Mouse (Mus musculus) heart, embryonic 15.5 days (tissue): ENCODE data around the gene Usp16. TPM values are rescaled to one million over a fixed set of nuclear protein-coding genes. Genes with fewer than 3 reads are reported as not detected.
"Not testable (repeated sequence)": the region's sequence is repeated elsewhere in the genome, so short reads cannot be mapped to it uniquely, and the experiment has no call there.

Source experiments
- ATAC-seq: fragments of 200-750 bp; cut with Nextera tagmentation; replicated peaks from 2 replicates; pipeline ENCODE4 v1.8.0; 2017; ENCODE audit warnings: low read depth, moderate TSS enrichment; ENCODE audit not compliant: insufficient number of reproducible peaks, insufficient read depth, low FRiP score
- H3K27ac ChIP-seq: fragments of 300-500 bp; sonication (generic); 2 replicates; pipeline ENCODE4 v1.5.1; 2015; ENCODE audit warnings: mild to moderate bottlenecking, inconsistent platforms
- H3K27me3 ChIP-seq: fragments of 300-500 bp; sonication (generic); 2 replicates; pipeline ENCODE4 v1.6.1; 2015; ENCODE audit warnings: inconsistent platforms
- H3K36me3 ChIP-seq: fragments of 300-500 bp; sonication (generic); 2 replicates; pipeline ENCODE4 v1.6.1; 2015; ENCODE audit warnings: mild to moderate bottlenecking, inconsistent platforms
- H3K4me1 ChIP-seq: fragments of 300-500 bp; sonication (generic); replicated peaks from 2 replicates; pipeline ENCODE4 v1.6.1; 2015; ENCODE audit warnings: inconsistent platforms
- H3K4me2 ChIP-seq: fragments of 300-500 bp; sonication (generic); 2 replicates; pipeline ENCODE4 v1.6.1; 2015; ENCODE audit warnings: inconsistent platforms, mild to moderate bottlenecking, moderate library complexity
- H3K4me3 ChIP-seq: fragments of 300-500 bp; sonication (generic); 2 replicates; pipeline ENCODE4 v1.5.1; 2015; ENCODE audit warnings: mild to moderate bottlenecking, inconsistent platforms
- H3K9ac ChIP-seq: fragments of 300-500 bp; sonication (generic); 2 replicates; pipeline ENCODE4 v1.6.1; 2015; ENCODE audit warnings: mild to moderate bottlenecking, inconsistent platforms
- H3K9me3 ChIP-seq: fragments of 300-500 bp; sonication (generic); replicated peaks from 2 replicates; pipeline ENCODE4 v1.6.1; 2016; ENCODE audit warnings: inconsistent platforms
- WGBS: fragments of 180-500 bp; shearing (Covaris S2); methylation state at CpG from one replicate; pipeline ENCODE4 v1.1.7; 2015; ENCODE audit warnings: mixed read lengths; 5-methylcytosine and 5-hydroxymethylcytosine counted together
- polyA plus RNA-seq: library from polyadenylated mRNA; unstranded; fragments of >200 nt; fragmentation: Nextera tagmentation; extraction: Ambion mirVana; gene quantifications from 2 replicates; pipeline ENCODE4 v1.2.1, GENCODE M21; 2015

The Usp16 gene
- polyA plus RNA-seq, 1 experiment from 2014 or later = 36.8 TPM

- Histone ChIP-seq H3K9ac (no peak overlapping the region), H3K4me1 (no peaks in the 10 kb centered on the region), H3K27ac (no peak overlapping the region), H3K27me3 (no peaks in the 10 kb centered on the region), H3K4me2 (no peak overlapping the region), H3K9me3 (no peaks in the 10 kb centered on the region), H3K36me3 (peaks cover 90% of the 10 kb centered on the region), H3K4me3 (no peak overlapping the region)
- no peak for ATAC-seq
- WGBS = 93% methylated on average over 5 of the region's 5 CpGs
Measured at GRCm38 (mm10) chr16:87486739-87487138, 32.2 kb downstream of the Usp16 start.

- no peaks in the 10 kb centered on the region for H3K4me1 ChIP-seq
- H3K4me3 ChIP-seq = no peak overlapping the region
- no peaks in the 10 kb centered on the region for H3K27me3 ChIP-seq
- no peak overlapping the region for H3K27ac ChIP-seq
- no peak for ATAC-seq
- peaks cover 96% of the 10 kb centered on the region for H3K36me3 ChIP-seq
- 75% methylated on average over 2 of the region's 2 CpGs for WGBS
- no peak overlapping the region for H3K9ac ChIP-seq
- H3K9me3 ChIP-seq = no peaks in the 10 kb centered on the region
- no peak overlapping the region for H3K4me2 ChIP-seq
Measured at GRCm38 (mm10) chr16:87488605-87489004, 34.1 kb downstream of the Usp16 start.

DNA sequence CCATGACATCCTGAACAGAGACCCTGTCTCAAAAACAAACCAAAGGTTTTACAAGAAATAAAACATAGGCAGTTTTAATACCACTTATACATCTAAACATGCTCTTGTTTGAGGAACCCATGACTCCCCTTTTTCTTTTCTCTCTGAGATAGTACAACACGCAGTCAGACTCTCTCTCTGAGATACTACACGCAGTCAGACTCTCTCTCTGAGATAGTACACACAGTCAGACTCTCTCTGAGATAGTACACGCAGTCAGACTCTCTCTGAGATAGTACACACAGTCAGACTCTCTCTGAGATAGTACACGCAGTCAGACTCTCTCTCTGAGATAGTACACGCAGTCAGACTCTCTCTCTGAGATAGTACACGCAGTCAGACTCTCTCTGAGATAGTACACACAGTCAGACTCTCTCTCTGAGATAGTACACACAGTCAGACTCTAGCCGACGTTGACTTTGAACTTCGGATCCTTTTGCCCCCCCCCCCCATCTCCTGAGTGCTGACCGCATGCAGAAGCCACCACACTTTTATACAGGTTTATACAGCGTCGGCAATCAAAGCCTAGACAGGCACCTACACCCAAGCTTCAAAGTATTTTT, 37.8 kb downstream of the Usp16 start:
- not testable (repeated sequence) for H3K9ac ChIP-seq, H3K9me3 ChIP-seq, H3K27ac ChIP-seq, H3K4me2 ChIP-seq, H3K4me3 ChIP-seq, H3K27me3 ChIP-seq, ATAC-seq
- 92% methylated on average over 12 of the region's 12 CpGs for WGBS
- Histone ChIP-seq H3K4me1 (peaks cover 13% of the 10 kb centered on the region), H3K36me3 (peaks cover 67% of the 10 kb centered on the region)

- under 1% methylated on average over 39 of the region's 39 CpGs for whole genome bisulfite sequencing
- Histone ChIP-seq H3K36me3 (peaks cover 39% of the 10 kb centered on the region), H3K4me3 (peak overlapping the region; percentile 74), H3K9me3 (no peaks in the 10 kb centered on the region), H3K4me2 (peak overlapping the region; percentile 71), H3K9ac (peak overlapping the region; percentile 87), H3K27me3 (no peaks in the 10 kb centered on the region), H3K27ac (peak overlapping the region; percentile 82), H3K4me1 (peaks cover 13% of the 10 kb centered on the region)
- ATAC-seq = peak; percentile 23; the same call in 1 of the 2 replicates
Measured at GRCm38 (mm10) chr16:87494955-87495655, 40.6 kb downstream of the Usp16 start.

- WGBS = under 1% methylated on average over 48 of the region's 48 CpGs
- H3K4me3 ChIP-seq = peak within 1 kb of the TSS; percentile 74
- H3K27ac ChIP-seq = peak within 1 kb of the TSS; percentile 89
- peak; percentile 95 for ATAC-seq
- H3K4me2 ChIP-seq = peak within 1 kb of the TSS; percentile 71
- peaks cover 32% of the 10 kb centered on the region for H3K36me3 ChIP-seq
- H3K4me1 ChIP-seq = peaks cover 16% of the 10 kb centered on the region
- no peaks in the 10 kb centered on the region for H3K9me3 ChIP-seq
- no peaks in the 10 kb centered on the region for H3K27me3 ChIP-seq
- H3K9ac ChIP-seq = peak within 1 kb of the TSS; percentile 87
Measured at GRCm38 (mm10) chr16:87495716-87496447, 41.4 kb downstream of the Usp16 start, which contains the start of gene Cct8. Gene Cct8 (minus strand): TSS chr16:87495873.

GRCm38 (mm10) chr16:87496728-87497127, 42.2 kb downstream of the Usp16 start:
- H3K4me1 ChIP-seq = peaks cover 25% of the 10 kb centered on the region
- 81% methylated on average over 2 of the region's 2 CpGs for WGBS
- no peak for ATAC-seq
- H3K36me3 ChIP-seq = peaks cover 23% of the 10 kb centered on the region
- H3K27ac ChIP-seq = no peak overlapping the region
- no peaks in the 10 kb centered on the region for H3K9me3 ChIP-seq
- H3K4me2 ChIP-seq = peak overlapping the region; percentile 67
- peak overlapping the region; percentile 20; the same call in 1 of the 2 replicates for H3K4me3 ChIP-seq
- peak overlapping the region; percentile 21; the same call in 1 of the 2 replicates for H3K9ac ChIP-seq
- H3K27me3 ChIP-seq = no peaks in the 10 kb centered on the region

DNA sequence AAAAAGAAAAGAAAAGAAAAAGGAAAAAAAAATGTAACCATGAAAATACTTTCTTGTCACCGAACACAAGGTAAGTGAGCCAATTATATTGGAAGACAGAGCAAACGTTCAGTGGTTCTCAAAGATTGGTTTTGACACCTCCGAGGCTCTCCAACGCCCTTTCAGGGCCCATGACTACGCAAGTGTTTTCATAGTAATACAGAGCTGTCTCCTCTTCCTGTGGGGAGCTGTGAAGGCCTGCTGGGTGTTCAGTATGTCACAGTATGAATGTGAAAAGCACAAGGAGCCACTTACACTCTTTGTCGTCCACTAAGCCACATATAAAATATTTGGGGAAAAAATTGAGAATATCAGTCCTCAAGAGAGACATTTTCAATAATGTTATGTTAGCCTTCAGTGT, 42.7 kb downstream of the Usp16 start:
- Histone ChIP-seq H3K9ac (no peak overlapping the region), H3K27me3 (no peaks in the 10 kb centered on the region), H3K4me1 (peaks cover 26% of the 10 kb centered on the region), H3K9me3 (no peaks in the 10 kb centered on the region), H3K4me3 (no peak overlapping the region), H3K36me3 (peaks cover 19% of the 10 kb centered on the region), H3K4me2 (no peak overlapping the region), H3K27ac (no peak overlapping the region)
- no peak for ATAC-seq
- WGBS = 83% methylated on average over 6 of the region's 6 CpGs

- Histone ChIP-seq H3K4me2 (no peak overlapping the region), H3K27me3 (no peaks in the 10 kb centered on the region), H3K4me3 (no peak overlapping the region), H3K36me3 (no peaks in the 10 kb centered on the region), H3K27ac (peak overlapping the region; percentile 35; the same call in 1 of the 2 replicates), H3K9ac (no peak overlapping the region), H3K4me1 (peaks cover 19% of the 10 kb centered on the region), H3K9me3 (no peaks in the 10 kb centered on the region)
- 61% methylated on average over 6 of the region's 6 CpGs for WGBS
- ATAC-seq = no peak
Measured at GRCm38 (mm10) chr16:87499556-87499955, 45.1 kb downstream of the Usp16 start.

GRCm38 (mm10) chr16:87501304-87502078, 47.0 kb downstream of the Usp16 start:
- H3K4me2 ChIP-seq = peak overlapping the region; percentile 29
- H3K4me1 ChIP-seq = peaks cover 16% of the 10 kb centered on the region
- peak overlapping the region; percentile 68 for H3K27ac ChIP-seq
- no peaks in the 10 kb centered on the region for H3K36me3 ChIP-seq
- no peak overlapping the region for H3K9ac ChIP-seq
- peak; percentile 64 for ATAC-seq
- no peak overlapping the region for H3K4me3 ChIP-seq
- H3K27me3 ChIP-seq = no peaks in the 10 kb centered on the region
- WGBS = 13% methylated on average over 13 of the region's 13 CpGs
- no peaks in the 10 kb centered on the region for H3K9me3 ChIP-seq

GRCm38 (mm10) chr16:87511706-87512105, 57.2 kb downstream of the Usp16 start:
- H3K9ac ChIP-seq = no peak overlapping the region
- ATAC-seq = no peak
- WGBS = 72% methylated on average over 5 of the region's 5 CpGs
- no peak overlapping the region for H3K4me3 ChIP-seq
- no peaks in the 10 kb centered on the region for H3K27me3 ChIP-seq
- peaks cover 4% of the 10 kb centered on the region; the same call in 1 of the 2 replicates for H3K4me1 ChIP-seq
- H3K36me3 ChIP-seq = no peaks in the 10 kb centered on the region
- no peaks in the 10 kb centered on the region for H3K9me3 ChIP-seq
- no peak overlapping the region for H3K27ac ChIP-seq
- no peak overlapping the region for H3K4me2 ChIP-seq

GRCm38 (mm10) chr16:87512331-87512730, 57.8 kb downstream of the Usp16 start:
- H3K9me3 ChIP-seq = no peaks in the 10 kb centered on the region
- no peak overlapping the region for H3K27ac ChIP-seq
- WGBS = 87% methylated on average over 14 of the region's 14 CpGs
- H3K4me2 ChIP-seq = no peak overlapping the region
- ATAC-seq = no peak
- H3K36me3 ChIP-seq = no peaks in the 10 kb centered on the region
- no peaks in the 10 kb centered on the region for H3K27me3 ChIP-seq
- no peak overlapping the region for H3K9ac ChIP-seq
- no peak overlapping the region for H3K4me3 ChIP-seq
- H3K4me1 ChIP-seq = peaks cover 3% of the 10 kb centered on the region; the same call in 1 of the 2 replicates
